Mouse (Mus musculus): ENCODE measurements around the gene Cfap43.

GRCm38 (mm10) chr19:47900558-47900957, 18.5 kb downstream of the Cfap43 start:
- no peak for TF ChIP-seq CTCF (IDR thresholded peaks at IDR 0.05; ENCODE audit: extremely low read depth, insufficient read depth, low read length)
- TF ChIP-seq POLR2A (IDR thresholded peaks at IDR 0.05; ENCODE audit: extremely low read depth, insufficient read depth, low read length): no peak

Measured in cortical plate, adult 2 months (tissue).